Mouse (Mus musculus): Measurements from ENCODE around the gene Rrad. TPM values are rescaled to one million over a fixed set of nuclear protein-coding genes. Genes with fewer than 3 reads are reported as not detected.
A peak's percentile ranks its signal among the peaks of the same experiment; 100 is the strongest.
"Not testable (repeated sequence)": the region's sequence is repeated elsewhere in the genome, so short reads cannot be mapped to it uniquely, and the experiment has no call there.

The Rrad gene
- 2.2 and 3.1 TPM in 2 replicates for polyA plus RNA-seq (2014; fragmentation: Nextera tagmentation; extraction: Ambion mirVana)

- DNase-seq (ENCODE audit: low spot score, missing footprints) (peak; percentile 94), ATAC-seq (ENCODE audit: low FRiP score) (peak; percentile 75)
- under 1% methylated on average over 26 of the region's 28 CpGs for whole genome bisulfite sequencing
- H3K27ac ChIP-seq (ENCODE audit: low read depth, low read length), result no peak within 1 kb of the TSS
- H3K9me3 ChIP-seq (ENCODE audit: control insufficient read depth, low read length), result no peaks in the 10 kb centered on the region
- peak within 1 kb of the TSS; percentile 59 for H3K4me2 ChIP-seq
- peak within 1 kb of the TSS; percentile 40 for H3K9ac ChIP-seq (ENCODE audit: low read length)
- H3K36me3 ChIP-seq (ENCODE audit: control insufficient read depth, insufficient read depth, low read length), result no peaks in the 10 kb centered on the region
- peaks cover 11% of the 10 kb centered on the region for H3K27me3 ChIP-seq (ENCODE audit: control insufficient read depth, insufficient read depth, low read length)
- H3K4me3 ChIP-seq (ENCODE audit: low read depth, low read length), result peak within 1 kb of the TSS; percentile 31
- peaks cover 7% of the 10 kb centered on the region; the same call in 1 of the 2 replicates for H3K4me1 ChIP-seq (ENCODE audit: control insufficient read depth, insufficient read depth, low read length)
Measured at GRCm38 (mm10) chr8:104630981-104631663, at the start of gene Rrad. Gene Rrad, minus strand, starts transcription at chr8:104631327.

- Histone ChIP-seq H3K9ac (ENCODE audit: low read length) (no peak overlapping the region), H3K36me3 (ENCODE audit: control insufficient read depth, insufficient read depth, low read length) (no peaks in the 10 kb centered on the region), H3K4me3 (ENCODE audit: low read depth, low read length) (no peak overlapping the region), H3K4me1 (ENCODE audit: control insufficient read depth, insufficient read depth, low read length) (no peaks in the 10 kb centered on the region), H3K9me3 (ENCODE audit: control insufficient read depth, low read length) (no peaks in the 10 kb centered on the region), H3K4me2 (no peak overlapping the region), H3K27ac (ENCODE audit: low read depth, low read length) (no peak overlapping the region), H3K27me3 (ENCODE audit: control insufficient read depth, insufficient read depth, low read length) (no peaks in the 10 kb centered on the region)
- DNase-seq (ENCODE audit: low spot score, missing footprints) (no peak), ATAC-seq (ENCODE audit: low FRiP score) (0 out of 2 replicates have a peak, but pooled peaks have one; percentile 35)
- 85% methylated on average over 4 of the region's 4 CpGs for WGBS
Measured at GRCm38 (mm10) chr8:104655614-104656013, 24.5 kb upstream of the Rrad start.

GRCm38 (mm10) chr8:104654984-104655383 lies 23.9 kb upstream of the Rrad start:
- 4% methylated on average over 3 of the region's 3 CpGs for WGBS
- H3K9me3 ChIP-seq (ENCODE audit: control insufficient read depth, low read length), result no peaks in the 10 kb centered on the region
- DNase-seq (ENCODE audit: low spot score, missing footprints) (peak; percentile 98), ATAC-seq (ENCODE audit: low FRiP score) (peak; percentile 88)
- H3K9ac ChIP-seq (ENCODE audit: low read length), result no peak overlapping the region
- no peaks in the 10 kb centered on the region for H3K36me3 ChIP-seq (ENCODE audit: control insufficient read depth, insufficient read depth, low read length)
- H3K4me2 ChIP-seq, result no peak overlapping the region
- H3K4me1 ChIP-seq (ENCODE audit: control insufficient read depth, insufficient read depth, low read length), result no peaks in the 10 kb centered on the region
- H3K27ac ChIP-seq (ENCODE audit: low read depth, low read length), result no peak overlapping the region
- H3K4me3 ChIP-seq (ENCODE audit: low read depth, low read length), result no peak overlapping the region
- H3K27me3 ChIP-seq (ENCODE audit: control insufficient read depth, insufficient read depth, low read length), result no peaks in the 10 kb centered on the region

- not testable (repeated sequence) for H3K4me2 ChIP-seq; H3K4me1 ChIP-seq (ENCODE audit: control insufficient read depth, insufficient read depth, low read length); H3K27ac ChIP-seq (ENCODE audit: low read depth, low read length); H3K27me3 ChIP-seq (ENCODE audit: control insufficient read depth, insufficient read depth, low read length); H3K36me3 ChIP-seq (ENCODE audit: control insufficient read depth, insufficient read depth, low read length); H3K4me3 ChIP-seq (ENCODE audit: low read depth, low read length); H3K9ac ChIP-seq (ENCODE audit: low read length); ATAC-seq (ENCODE audit: low FRiP score); H3K9me3 ChIP-seq (ENCODE audit: control insufficient read depth, low read length); DNase-seq (ENCODE audit: low spot score, missing footprints)
- 65% methylated on average over 3 of the region's 3 CpGs for WGBS
Measured at GRCm38 (mm10) chr8:104644187-104644586, 13.1 kb upstream of the Rrad start.

- WGBS, result 82% methylated on average over 6 of the region's 6 CpGs
- no peaks in the 10 kb centered on the region; the same call in 1 of the 2 replicates for H3K36me3 ChIP-seq (ENCODE audit: control insufficient read depth, insufficient read depth, low read length)
- DNase-seq (ENCODE audit: low spot score, missing footprints), result no peak
- H3K9me3 ChIP-seq (ENCODE audit: control insufficient read depth, low read length), result no peaks in the 10 kb centered on the region
- no peak overlapping the region for H3K27ac ChIP-seq (ENCODE audit: low read depth, low read length)
- peak overlapping the region; percentile 85 for H3K4me2 ChIP-seq
- H3K4me1 ChIP-seq (ENCODE audit: control insufficient read depth, insufficient read depth, low read length), result peaks cover 10% of the 10 kb centered on the region
- H3K27me3 ChIP-seq (ENCODE audit: control insufficient read depth, insufficient read depth, low read length), result no peaks in the 10 kb centered on the region
- ATAC-seq (ENCODE audit: low FRiP score), result peak; percentile 43
- peak overlapping the region; percentile 70 for H3K4me3 ChIP-seq (ENCODE audit: low read depth, low read length)
- peak overlapping the region; percentile 75 for H3K9ac ChIP-seq (ENCODE audit: low read length)
Measured at GRCm38 (mm10) chr8:104642324-104642654, 11.2 kb upstream of the Rrad start.

- H3K27ac ChIP-seq (ENCODE audit: low read depth, low read length), result no peak within 1 kb of the TSS; the same call in 1 of the 2 replicates
- ATAC-seq (ENCODE audit: low FRiP score) (peak; percentile 96), DNase-seq (ENCODE audit: low spot score, missing footprints) (peak; percentile 98)
- H3K4me2 ChIP-seq, result peak within 1 kb of the TSS; percentile 85
- H3K4me3 ChIP-seq (ENCODE audit: low read depth, low read length), result peak within 1 kb of the TSS; percentile 70
- WGBS, result under 1% methylated on average over 66 of the region's 66 CpGs
- peaks cover 10% of the 10 kb centered on the region for H3K4me1 ChIP-seq (ENCODE audit: control insufficient read depth, insufficient read depth, low read length)
- H3K36me3 ChIP-seq (ENCODE audit: control insufficient read depth, insufficient read depth, low read length), result no peaks in the 10 kb centered on the region; the same call in 1 of the 2 replicates
- peak within 1 kb of the TSS; percentile 75 for H3K9ac ChIP-seq (ENCODE audit: low read length)
- H3K27me3 ChIP-seq (ENCODE audit: control insufficient read depth, insufficient read depth, low read length), result no peaks in the 10 kb centered on the region
- H3K9me3 ChIP-seq (ENCODE audit: control insufficient read depth, low read length), result no peaks in the 10 kb centered on the region
Measured at GRCm38 (mm10) chr8:104641426-104642323, 10.5 kb upstream of the Rrad start, which contains the start of gene Ciao2b. Gene Ciao2b, minus strand, starts transcription at chr8:104641965.

- H3K36me3 ChIP-seq (ENCODE audit: control insufficient read depth, insufficient read depth, low read length), result no peaks in the 10 kb centered on the region; the same call in 1 of the 2 replicates
- peak overlapping the region; percentile 70 for H3K4me3 ChIP-seq (ENCODE audit: low read depth, low read length)
- H3K9me3 ChIP-seq (ENCODE audit: control insufficient read depth, low read length), result no peaks in the 10 kb centered on the region
- WGBS, result 12% methylated on average over 25 of the region's 25 CpGs
- DNase-seq (ENCODE audit: low spot score, missing footprints) (peak; percentile 86), ATAC-seq (ENCODE audit: low FRiP score) (no peak)
- H3K4me1 ChIP-seq (ENCODE audit: control insufficient read depth, insufficient read depth, low read length), result peaks cover 10% of the 10 kb centered on the region
- H3K4me2 ChIP-seq, result peak overlapping the region; percentile 85
- peak overlapping the region; percentile 75 for H3K9ac ChIP-seq (ENCODE audit: low read length)
- H3K27me3 ChIP-seq (ENCODE audit: control insufficient read depth, insufficient read depth, low read length), result no peaks in the 10 kb centered on the region
- H3K27ac ChIP-seq (ENCODE audit: low read depth, low read length), result no peak overlapping the region
Measured at GRCm38 (mm10) chr8:104640831-104641370, 9.8 kb upstream of the Rrad start.

GRCm38 (mm10) chr8:104640241-104640640 lies 9.1 kb upstream of the Rrad start:
- DNase-seq (ENCODE audit: low spot score, missing footprints) (no peak), ATAC-seq (ENCODE audit: low FRiP score) (no peak)
- Histone ChIP-seq H3K9ac (ENCODE audit: low read length) (no peak overlapping the region), H3K27me3 (ENCODE audit: control insufficient read depth, insufficient read depth, low read length) (no peaks in the 10 kb centered on the region), H3K9me3 (ENCODE audit: control insufficient read depth, low read length) (no peaks in the 10 kb centered on the region), H3K4me1 (ENCODE audit: control insufficient read depth, insufficient read depth, low read length) (peaks cover 10% of the 10 kb centered on the region), H3K27ac (ENCODE audit: low read depth, low read length) (no peak overlapping the region), H3K4me2 (peak overlapping the region; percentile 85), H3K4me3 (ENCODE audit: low read depth, low read length) (no peak overlapping the region), H3K36me3 (ENCODE audit: control insufficient read depth, insufficient read depth, low read length) (no peaks in the 10 kb centered on the region; the same call in 1 of the 2 replicates)
- 85% methylated on average over 7 of the region's 7 CpGs for WGBS

Data from midbrain, embryonic 11.5 days (tissue).